Mouse (Mus musculus) gastrocnemius, postnatal 36 days (tissue): ENCODE data around the gene Trim45. TPM values are rescaled to one million over a fixed set of nuclear protein-coding genes. Genes with fewer than 3 reads are reported as not detected.

Experiments
- DNase-seq, 2 experiments: peaks; one replicate each; pipeline ENCODE4 v3.0.0; 2022
- intact Hi-C: fragments of 180-260 bp; cut with DNase I; formaldehyde crosslinking; loops from one replicate; pipeline ENCODE4 v1.15.1; 2025
- long read RNA-seq, 2 experiments: library from polyadenylated mRNA; stranded (forward); transcript quantifications; one replicate each; pipeline ENCODE4 v2.0.0; 2021
- total RNA-seq, 2 experiments: library from RNA; stranded (reverse); gene quantifications; 2 replicates each; pipeline ENCODE4 v1.2.3; 2021

Gene Trim45
- 1 to 10 TPM; 3.9 to 4.3 TPM for total RNA-seq
- long read RNA-seq, experiment 1, partial matches to known transcripts, result 1 of 1 reads
- long read RNA-seq, experiment 1, other reads (novel, unspliced or antisense), result 0 of 1 reads
- long read RNA-seq, experiment 2, full-length matches to known transcripts, result 1 of 5 reads
- long read RNA-seq, experiment 2, partial matches to known transcripts, result 4 of 5 reads
- long read RNA-seq, experiment 2, other reads (novel, unspliced or antisense), result 0 of 5 reads

GRCm38 (mm10) chr3:100921825-100922505, at the start of gene Trim45:
Trim45 (plus strand) TSS chr3:100922202.
- intact Hi-C loops, result loop anchor here (10.0 kb wide), 1 partner anchor 437 kb away; the partner anchor contains the start of gene Tent5c

GRCm38 (mm10) chr3:100877057-100877456, 44.9 kb upstream of the Trim45 start:
- no peak for DNase-seq

More at GRCm38 (mm10) chr3:100921825-100922505, at the start of gene Trim45:
- peak; percentile 97 to 98 for DNase-seq

GRCm38 (mm10) chr3:100881403-100881802, 40.6 kb upstream of the Trim45 start:
- intact Hi-C loops, result no loop called here
- DNase-seq, result no peak

More at GRCm38 (mm10) chr3:100877057-100877456, 44.9 kb upstream of the Trim45 start:
- intact Hi-C loops, result no loop called here

- intact Hi-C loops, result no loop called here
- DNase-seq, result no peak
Observed at GRCm38 (mm10) chr3:100881843-100882634, 40.0 kb upstream of the Trim45 start.

GRCm38 (mm10) chr3:100889234-100889633, 32.8 kb upstream of the Trim45 start:
- intact Hi-C loops, result no loop called here

GRCm38 (mm10) chr3:100890406-100890805, 31.6 kb upstream of the Trim45 start:
- intact Hi-C loops, result no loop called here
- no peak for DNase-seq

More at GRCm38 (mm10) chr3:100889234-100889633, 32.8 kb upstream of the Trim45 start:
- DNase-seq, result no peak

- intact Hi-C loops, result no loop called here
- no peak for DNase-seq
Observed at GRCm38 (mm10) chr3:100892383-100893335, 29.3 kb upstream of the Trim45 start.

GRCm38 (mm10) chr3:100895500-100895899, 26.5 kb upstream of the Trim45 start:
- intact Hi-C loops, result no loop called here
- no peak for DNase-seq

- intact Hi-C loops, result no loop called here
- DNase-seq, result no peak
Observed at GRCm38 (mm10) chr3:100906128-100906527, 15.9 kb upstream of the Trim45 start.

- intact Hi-C loops, result no loop called here
- no peak for DNase-seq
Observed at GRCm38 (mm10) chr3:100906916-100907315, 15.1 kb upstream of the Trim45 start.

GRCm38 (mm10) chr3:100908594-100908993, 13.4 kb upstream of the Trim45 start:
- intact Hi-C loops, result no loop called here
- no peak for DNase-seq

- intact Hi-C loops, result no loop called here
Observed at GRCm38 (mm10) chr3:100910621-100911020, 11.4 kb upstream of the Trim45 start.

GRCm38 (mm10) chr3:100911026-100911425, 11.0 kb upstream of the Trim45 start:
- intact Hi-C loops, result no loop called here

More at GRCm38 (mm10) chr3:100910621-100911020, 11.4 kb upstream of the Trim45 start:
- DNase-seq, result no peak

GRCm38 (mm10) chr3:100911498-100912213, 10.3 kb upstream of the Trim45 start:
- intact Hi-C loops, result no loop called here
- DNase-seq, result no peak

More at GRCm38 (mm10) chr3:100911026-100911425, 11.0 kb upstream of the Trim45 start:
- DNase-seq, result no peak

GRCm38 (mm10) chr3:100916844-100917243, 5.2 kb upstream of the Trim45 start:
- intact Hi-C loops, result no loop called here

GRCm38 (mm10) chr3:100920611-100921140, 1.3 kb upstream of the Trim45 start:
- no peak for DNase-seq
- intact Hi-C loops, result loop anchor here (10.0 kb wide), 1 partner anchor 436 kb away; the partner anchor contains the start of gene Tent5c

More at GRCm38 (mm10) chr3:100916844-100917243, 5.2 kb upstream of the Trim45 start:
- DNase-seq, result no peak

- intact Hi-C loops, result loop anchor here (10.0 kb wide), 1 partner anchor 438 kb away; the partner anchor contains the start of gene Tent5c
- no peak for DNase-seq
Observed at GRCm38 (mm10) chr3:100922506-100923375, 739 bp downstream of the Trim45 start.
